Mouse (Mus musculus) G1E (cell line): ENCODE measurements around the gene Afmid.

Experiments
- CTCF ChIP-seq: IDR thresholded peaks from 2 replicates; pipeline ENCODE4 v1.5.1; 2012; ENCODE audit warnings: low read depth, low read length, inconsistent platforms, mixed read lengths
- GATA1 ChIP-seq: IDR thresholded peaks from 2 replicates; pipeline ENCODE4 v1.6.1; 2012; ENCODE audit warnings: borderline replicate concordance, low read length, inconsistent platforms, mixed read lengths
- POLR2AphosphoS5 ChIP-seq: IDR thresholded peaks from 2 replicates; pipeline ENCODE4 v1.6.1; 2012; ENCODE audit warnings: low read depth, low read length, inconsistent platforms; ENCODE audit not compliant: insufficient replicate concordance
- TAL1 ChIP-seq: conservative IDR thresholded peaks from 2 replicates; pipeline ENCODE4 v1.6.1; 2012; ENCODE audit warnings: low read depth, low read length, inconsistent platforms, mixed read lengths

- no peak for TF ChIP-seq CTCF
- no peak for TF ChIP-seq POLR2AphosphoS5
- TF ChIP-seq TAL1 = no peak
- TF ChIP-seq GATA1 = no peak
Observed at GRCm38 (mm10) chr11:117794035-117794551, 31.6 kb upstream of the Afmid start.
